Mouse (Mus musculus) lung, adult 2 months (tissue): ENCODE measurements around the gene Glipr1l1. TPM values are rescaled to one million over a fixed set of nuclear protein-coding genes. Genes with fewer than 3 reads are reported as not detected.
"Not testable (repeated sequence)": the region's sequence is repeated elsewhere in the genome, so short reads cannot be mapped to it uniquely, and the experiment has no call there.

ENCODE experiments used
- DNase-seq: peaks from one replicate; pipeline ENCODE4 v3.0.0; 2022
- H3K4me1 ChIP-seq: fragments of 200-500 bp; 2 replicates; pipeline ENCODE4 v1.6.1; 2011; ENCODE audit warnings: low read length; ENCODE audit not compliant: control insufficient read depth, insufficient read depth
- H3K4me3 ChIP-seq: fragments of 200-500 bp; replicated peaks from 2 replicates; pipeline ENCODE3; 2011; ENCODE audit warnings: low read depth, mild to moderate bottlenecking, control low read depth, low read length; ENCODE audit errors: extremely low read depth
- CTCF ChIP-seq: fragments of 200-500 bp; IDR thresholded peaks from 2 replicates; pipeline ENCODE4 v1.5.1; 2011; ENCODE audit warnings: mild to moderate bottlenecking, low read length, control low read depth; ENCODE audit not compliant: insufficient read depth
- POLR2A ChIP-seq: fragments of 200-500 bp; IDR thresholded peaks from 2 replicates; pipeline ENCODE4 v1.6.1; 2011; ENCODE audit warnings: low read depth, mild to moderate bottlenecking, control low read depth, low read length, borderline replicate concordance; ENCODE audit errors: extremely low read depth
- WGBS: fragments of 180-500 bp; shearing (Covaris S2); methylation state at CpG from one replicate; pipeline ENCODE4 v1.1.7; 2018; 5-methylcytosine and 5-hydroxymethylcytosine counted together
- polyA plus RNA-seq: library from polyadenylated mRNA; depleted of rRNA; stranded (reverse); fragments of >200 nt; gene quantifications from 2 replicates; pipeline ENCODE4 v1.2.3, GENCODE M21; 2012; rRNA removed

The Glipr1l1 gene
- polyA plus RNA-seq, 1 experiment: not detected

- 77% methylated on average over 7 of the region's 7 CpGs for WGBS
- Histone ChIP-seq H3K4me1 (no peaks in the 10 kb centered on the region), H3K4me3 (no peak overlapping the region)
Measured at GRCm38 (mm10) chr10:112110401-112110800, 50.4 kb downstream of the Glipr1l1 start.

DNA sequence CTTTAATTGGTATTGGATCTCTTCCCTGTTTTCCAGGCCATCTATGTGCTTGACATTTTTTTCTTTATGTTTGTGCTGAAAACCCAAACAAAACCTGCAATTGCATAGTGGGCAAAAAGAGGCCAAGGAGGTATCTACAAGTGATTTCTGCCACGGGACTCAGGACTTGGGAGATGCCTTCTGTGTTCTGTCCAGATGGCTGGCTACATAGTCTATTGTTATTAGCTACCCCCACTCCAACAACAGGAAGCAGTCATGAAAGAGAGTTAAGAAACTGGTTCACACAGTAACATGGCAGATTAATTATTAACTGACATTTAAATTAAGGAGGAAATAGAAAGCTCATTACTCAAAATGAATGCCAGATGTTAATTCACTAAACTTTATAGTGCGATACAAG, 65.1 kb downstream of the Glipr1l1 start:
- H3K4me1 ChIP-seq, DNase-seq, H3K4me3 ChIP-seq: not testable (repeated sequence)
- WGBS: 44% methylated on average over 2 of the region's 2 CpGs

More at GRCm38 (mm10) chr10:112110401-112110800, 50.4 kb downstream of the Glipr1l1 start:
- TF ChIP-seq POLR2A (no peak), CTCF (no peak)
- no peak for DNase-seq

GRCm38 (mm10) chr10:112127682-112128230, 67.8 kb downstream of the Glipr1l1 start:
- not testable (repeated sequence) for H3K4me1 ChIP-seq, DNase-seq, H3K4me3 ChIP-seq
- 69% methylated on average over 6 of the region's 6 CpGs for WGBS

Other genes with a start within 250 kb of the Glipr1l1 start
- gene Krr1, start 87.5 kb upstream of the Glipr1l1 start, polyA plus RNA-seq: 4.9 and 6.3 TPM in 2 replicates
- gene Glipr1, start 57.6 kb upstream of the Glipr1l1 start, polyA plus RNA-seq: 10.6 and 16.1 TPM in 2 replicates
- not detected in 2 replicates for gene Glipr1l2, start 23.2 kb downstream of the Glipr1l1 start, polyA plus RNA-seq
- gene Glipr1l3, start 100.1 kb downstream of the Glipr1l1 start, polyA plus RNA-seq: not detected in 2 replicates
- 0.10 and 0.37 TPM in 2 replicates for gene Caps2, start 103.4 kb downstream of the Glipr1l1 start, polyA plus RNA-seq
- 0.14 and 0.31 TPM in 2 replicates for gene Kcnc2, start 210.9 kb downstream of the Glipr1l1 start, polyA plus RNA-seq